Mouse (Mus musculus) gastrocnemius, postnatal 4 days (tissue): ENCODE measurements around the gene Zim1. TPM values are rescaled to one million over a fixed set of nuclear protein-coding genes. Genes with fewer than 3 reads are reported as not detected.
A peak's percentile ranks its signal among the peaks of the same experiment; 100 is the strongest.

Experiments
- DNase-seq, 2 experiments: peaks; one replicate each; pipeline ENCODE4 v3.0.0; 2021 to 2022; ENCODE audit warnings: low spot score in 2 of 2, mixed read lengths in 2 of 2
- long read RNA-seq, 2 experiments: library from polyadenylated mRNA; stranded (forward); transcript quantifications; one replicate each; pipeline ENCODE4 v2.0.0; 2021
- total RNA-seq, 2 experiments: library from RNA; stranded (reverse); gene quantifications; 2 replicates each; pipeline ENCODE4 v1.2.3; 2021

The Zim1 gene
- total RNA-seq: 100 to 1,000 TPM; 397 to 406 TPM
- long read RNA-seq, experiment 1, full-length matches to known transcripts: 5 of 40 reads
- long read RNA-seq, experiment 1, partial matches to known transcripts: 0 of 40 reads
- long read RNA-seq, experiment 1, other reads (novel, unspliced or antisense): 35 of 40 reads
- long read RNA-seq, experiment 2, full-length matches to known transcripts: 2 of 39 reads
- long read RNA-seq, experiment 2, partial matches to known transcripts: 1 of 39 reads
- long read RNA-seq, experiment 2, other reads (novel, unspliced or antisense): 36 of 39 reads

- peak; percentile 77 to 89 for DNase-seq
Measured at GRCm38 (mm10) chr7:6696241-6697045, at the start of gene Zim1. Gene Zim1, minus strand, starts transcription at chr7:6696450.

- DNase-seq: no peak
Measured at GRCm38 (mm10) chr7:6744281-6744904, 48.1 kb upstream of the Zim1 start.

- no peak for DNase-seq
Measured at GRCm38 (mm10) chr7:6736060-6736459, 39.8 kb upstream of the Zim1 start.

- DNase-seq: no peak
Measured at GRCm38 (mm10) chr7:6731930-6732329, 35.7 kb upstream of the Zim1 start.

GRCm38 (mm10) chr7:6731373-6731772, 35.1 kb upstream of the Zim1 start:
- no peak for DNase-seq

GRCm38 (mm10) chr7:6730801-6731200, 34.6 kb upstream of the Zim1 start:
- DNase-seq: no peak

GRCm38 (mm10) chr7:6730241-6730640, 34.0 kb upstream of the Zim1 start, which contains the start of the genes Peg3 and Usp29:
Gene Peg3, minus strand, starts transcription at chr7:6730431.
Gene Usp29, plus strand, starts transcription at chr7:6730578.
- peak; percentile 63 to 84 for DNase-seq

- peak; percentile 87 to 96 for DNase-seq
Measured at GRCm38 (mm10) chr7:6729061-6729817, 33.0 kb upstream of the Zim1 start.

- DNase-seq: peak; percentile 71 to 85
Measured at GRCm38 (mm10) chr7:6728263-6728931, 32.1 kb upstream of the Zim1 start.

- peak; percentile 47 to 74 for DNase-seq
Measured at GRCm38 (mm10) chr7:6727351-6728121, 31.3 kb upstream of the Zim1 start.

- DNase-seq: no peak
Measured at GRCm38 (mm10) chr7:6709396-6709795, 13.1 kb upstream of the Zim1 start.

- DNase-seq: no peak
Measured at GRCm38 (mm10) chr7:6708451-6709180, 12.4 kb upstream of the Zim1 start.

- DNase-seq: peak in 1 of 2 experiments; percentile 11
Measured at GRCm38 (mm10) chr7:6707416-6708015, 11.3 kb upstream of the Zim1 start.

GRCm38 (mm10) chr7:6699230-6699629, 3.0 kb upstream of the Zim1 start:
- DNase-seq: no peak

GRCm38 (mm10) chr7:6685511-6685910, 10.7 kb downstream of the Zim1 start:
- DNase-seq: no peak

GRCm38 (mm10) chr7:6666726-6667125, 29.5 kb downstream of the Zim1 start:
- no peak for DNase-seq

- DNase-seq: no peak
Measured at GRCm38 (mm10) chr7:6663430-6663829, 32.8 kb downstream of the Zim1 start.

- no peak for DNase-seq
Measured at GRCm38 (mm10) chr7:6659605-6660004, 36.6 kb downstream of the Zim1 start.

GRCm38 (mm10) chr7:6658606-6659005, 37.6 kb downstream of the Zim1 start:
- no peak for DNase-seq
